Mouse (Mus musculus) lung, postnatal 0 days (tissue): ENCODE measurements around the gene Slc5a3. TPM values are rescaled to one million over a fixed set of nuclear protein-coding genes. Genes with fewer than 3 reads are reported as not detected.

Experiments used
- ATAC-seq: fragments of 200-750 bp; cut with Nextera tagmentation; 2 replicates; pipeline ENCODE4 v1.8.0; 2017; ENCODE audit warnings: moderate library complexity
- DNase-seq: peaks from one replicate; pipeline ENCODE4 v3.0.0-alpha.2; 2016; ENCODE audit warnings: low spot score
- H3K27ac ChIP-seq: fragments of 300-500 bp; sonication (generic); 2 replicates; pipeline ENCODE4 v1.5.1; 2014; ENCODE audit warnings: antibody characterized with exemption, mild to moderate bottlenecking, low read length, mixed read lengths
- H3K27me3 ChIP-seq: fragments of 300-500 bp; sonication (generic); replicated peaks from 2 replicates; pipeline ENCODE4 v1.6.1; 2014; ENCODE audit warnings: low read length, mixed read lengths; ENCODE audit not compliant: insufficient read depth
- H3K36me3 ChIP-seq: fragments of 300-500 bp; sonication (generic); 2 replicates; pipeline ENCODE4 v1.6.1; 2014; ENCODE audit warnings: low read length, mixed read lengths; ENCODE audit not compliant: insufficient read depth
- H3K4me1 ChIP-seq: fragments of 300-500 bp; sonication (generic); 2 replicates; pipeline ENCODE4 v1.6.1; 2014; ENCODE audit warnings: antibody characterized with exemption, low read depth, low read length, mixed read lengths; ENCODE audit not compliant: insufficient read depth
- H3K4me2 ChIP-seq: fragments of 300-500 bp; sonication (generic); replicated peaks from 2 replicates; pipeline ENCODE4 v1.6.1; 2014; ENCODE audit warnings: low read depth, mild to moderate bottlenecking, low read length, moderate library complexity, mixed read lengths
- H3K4me3 ChIP-seq: fragments of 300-500 bp; sonication (generic); 2 replicates; pipeline ENCODE4 v1.5.1; 2014; ENCODE audit warnings: low read depth, low read length
- H3K9ac ChIP-seq: fragments of 300-500 bp; sonication (generic); replicated peaks from 2 replicates; pipeline ENCODE4 v1.6.1; 2014; ENCODE audit warnings: low read depth, mild to moderate bottlenecking
- H3K9me3 ChIP-seq: fragments of 300-500 bp; sonication (generic); 2 replicates; pipeline ENCODE4 v1.6.1; 2016; ENCODE audit warnings: low read length, mixed read lengths
- CTCF ChIP-seq: IDR thresholded peaks from 2 replicates; pipeline ENCODE4 v1.5.1; 2016; ENCODE audit warnings: antibody characterized with exemption, mild to moderate bottlenecking
- EP300 ChIP-seq: IDR thresholded peaks from 2 replicates; pipeline ENCODE4 v1.6.1; 2016; ENCODE audit warnings: antibody characterized with exemption, mild to moderate bottlenecking, control low read depth
- WGBS: fragments of 180-500 bp; shearing (Covaris S2); extraction: QIAGEN DNeasy Blood & Tissue Kit; methylation state at CpG from one replicate; pipeline ENCODE4 v1.1.7; 2014; 5-methylcytosine and 5-hydroxymethylcytosine counted together
- polyA plus RNA-seq: library from polyadenylated mRNA; unstranded; fragments of >200 nt; fragmentation: Nextera tagmentation; extraction: Ambion mirVana; gene quantifications from 2 replicates; pipeline ENCODE4 v1.2.1, GENCODE M21; 2015

Slc5a3 gene
- polyA plus RNA-seq, 1 experiment from 2014 or later, result 2.5 TPM

DNA sequence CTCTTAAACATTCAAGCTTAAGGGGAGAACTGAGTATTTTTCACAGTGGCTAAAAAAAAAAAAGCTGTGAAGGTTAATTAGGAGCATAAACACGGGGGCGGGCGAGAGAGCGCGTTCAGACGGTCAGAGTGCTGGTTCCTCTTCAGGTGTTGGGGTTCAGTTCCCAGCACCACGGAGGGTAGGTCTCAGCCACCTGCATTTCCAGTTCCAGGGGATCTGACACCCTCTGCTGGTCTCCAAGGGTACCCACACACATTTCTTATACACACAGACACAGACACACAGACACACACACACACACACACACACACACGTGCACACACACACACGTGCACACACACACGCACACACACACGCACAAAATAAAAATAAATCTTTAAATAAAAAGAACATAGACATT is 18.2 kb upstream of the Slc5a3 start:
- WGBS, result 95% methylated on average over 11 of the region's 11 CpGs
- Histone ChIP-seq H3K27me3 (no peaks in the 10 kb centered on the region), H3K9me3 (no peaks in the 10 kb centered on the region), H3K4me3 (no peak overlapping the region), H3K9ac (no peak overlapping the region), H3K27ac (no peak overlapping the region), H3K4me1 (no peaks in the 10 kb centered on the region), H3K36me3 (no peaks in the 10 kb centered on the region), H3K4me2 (no peak overlapping the region)
- DNase-seq (no peak), ATAC-seq (no peak)
- TF ChIP-seq EP300 (no peak), CTCF (no peak)

DNA sequence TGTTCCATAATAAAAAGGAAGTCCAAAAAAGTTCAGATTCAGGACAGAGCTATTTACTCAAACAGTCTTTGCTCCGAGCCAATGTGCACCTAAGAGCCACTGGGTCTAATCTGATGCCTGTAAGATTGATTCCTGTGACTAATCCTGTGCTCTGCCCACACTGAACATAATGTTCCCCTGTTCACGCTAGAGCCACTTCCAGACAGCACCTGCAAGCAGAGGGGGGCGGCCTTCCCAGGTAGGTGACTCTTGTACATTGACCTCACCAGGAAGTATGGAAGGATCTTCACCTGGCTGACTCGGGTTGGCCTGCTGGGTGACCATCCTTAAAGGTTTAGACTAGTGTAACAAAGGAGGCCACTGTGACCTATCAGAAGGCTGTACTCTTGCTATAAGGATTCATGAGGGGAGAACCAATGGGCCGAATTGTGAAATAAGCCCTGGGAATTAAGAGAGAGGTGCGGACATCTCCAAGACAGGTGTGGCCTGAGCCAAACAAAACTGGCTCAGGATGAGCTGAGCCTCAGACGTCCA is 6.3 kb upstream of the Slc5a3 start:
- 66% methylated on average over 7 of the region's 7 CpGs for WGBS
- ATAC-seq, result no peak
- no peak for DNase-seq
- no peak overlapping the region for H3K9ac ChIP-seq
- no peak overlapping the region for H3K4me2 ChIP-seq
- H3K9me3 ChIP-seq, result peaks cover 3% of the 10 kb centered on the region; the same call in 1 of the 2 replicates
- H3K4me1 ChIP-seq, result no peaks in the 10 kb centered on the region
- H3K36me3 ChIP-seq, result no peaks in the 10 kb centered on the region
- peaks cover 13% of the 10 kb centered on the region for H3K27me3 ChIP-seq
- H3K4me3 ChIP-seq, result no peak overlapping the region
- H3K27ac ChIP-seq, result no peak overlapping the region
- no peak for TF ChIP-seq EP300
- no peak for TF ChIP-seq CTCF

DNA sequence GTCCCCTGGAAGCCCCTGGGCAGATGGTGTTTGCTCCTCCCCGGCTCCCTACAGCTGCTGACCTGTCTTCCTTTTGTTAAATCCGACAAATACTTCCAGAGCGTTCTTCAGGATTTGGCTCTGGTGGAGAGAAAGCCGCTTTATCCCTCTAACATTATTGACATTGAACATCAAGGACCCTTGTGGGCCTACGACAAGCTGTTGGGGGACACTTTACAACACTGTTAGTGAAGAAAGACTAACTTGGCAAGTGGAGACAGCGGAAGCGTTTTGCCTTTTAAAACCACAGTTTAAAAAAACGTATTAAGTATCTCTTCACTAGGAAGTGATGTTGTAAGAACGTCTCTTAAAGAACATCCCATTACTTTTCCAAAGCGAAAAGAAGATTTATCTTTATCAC is 5.6 kb upstream of the Slc5a3 start:
- 0 out of 2 replicates have a peak, but pooled peaks cover 3% of the 10 kb centered on the region for H3K4me1 ChIP-seq
- peaks cover 3% of the 10 kb centered on the region; the same call in 1 of the 2 replicates for H3K9me3 ChIP-seq
- H3K9ac ChIP-seq, result no peak overlapping the region
- peak; percentile 58; the same call in 1 of the 2 replicates for ATAC-seq
- DNase-seq, result peak; percentile 59
- no peak overlapping the region for H3K4me2 ChIP-seq
- H3K27ac ChIP-seq, result no peak overlapping the region
- TF ChIP-seq CTCF (no peak), EP300 (peak; percentile 16; the same call in 1 of the 2 replicates)
- peaks cover 13% of the 10 kb centered on the region for H3K27me3 ChIP-seq
- H3K4me3 ChIP-seq, result no peak overlapping the region
- 48% methylated on average over 10 of the region's 10 CpGs for WGBS
- no peaks in the 10 kb centered on the region for H3K36me3 ChIP-seq

DNA sequence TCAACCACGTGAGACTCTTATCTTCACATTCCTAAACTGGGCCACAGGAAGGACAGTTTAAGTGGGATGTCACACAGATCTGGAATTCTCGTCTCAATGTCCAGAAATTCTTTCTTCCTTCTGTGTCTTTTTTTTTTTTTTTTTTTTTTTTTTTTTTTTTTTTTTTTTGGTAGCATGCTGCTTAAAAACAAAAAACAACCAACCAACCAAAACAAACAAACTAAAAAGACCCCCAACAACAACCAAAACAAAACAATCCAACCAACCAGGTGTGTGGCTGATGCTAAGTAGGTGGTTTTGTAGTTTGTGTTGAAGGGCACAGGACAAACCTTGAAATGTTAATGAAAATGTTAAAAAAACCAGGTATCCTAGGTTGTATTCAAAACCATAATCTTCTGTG is 1.4 kb upstream of the Slc5a3 start:
- Histone ChIP-seq H3K4me2 (no peak overlapping the region), H3K27ac (no peak overlapping the region), H3K27me3 (no peaks in the 10 kb centered on the region), H3K4me3 (no peak overlapping the region), H3K9ac (no peak overlapping the region), H3K36me3 (no peaks in the 10 kb centered on the region), H3K9me3 (peaks cover 3% of the 10 kb centered on the region; the same call in 1 of the 2 replicates), H3K4me1 (0 out of 2 replicates have a peak, but pooled peaks cover 3% of the 10 kb centered on the region)
- ATAC-seq, result no peak
- 22% methylated on average over 2 of the region's 2 CpGs for WGBS
- TF ChIP-seq EP300 (no peak), CTCF (no peak)
- DNase-seq, result no peak

DNA sequence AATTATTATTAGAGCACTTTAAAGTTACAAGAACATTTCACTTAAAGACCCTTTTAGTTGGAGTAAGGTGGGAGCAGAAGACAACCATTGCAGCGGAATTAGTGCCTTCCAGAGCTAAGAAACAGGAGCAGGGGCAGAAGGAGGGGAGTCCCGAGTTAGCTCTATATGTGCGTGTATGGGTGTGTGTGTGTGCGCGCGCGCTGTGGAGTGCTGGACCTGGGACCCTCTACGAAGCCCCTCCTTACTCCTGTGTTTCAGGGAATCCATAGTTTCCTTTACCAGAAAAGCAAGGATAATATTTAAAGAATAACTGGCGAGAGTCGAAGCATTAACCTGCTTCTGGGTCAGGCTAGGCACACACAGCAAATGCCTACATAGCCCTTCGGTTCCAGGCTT is 668 bp upstream of the Slc5a3 start:
- 4% methylated on average over 11 of the region's 11 CpGs for WGBS
- peak overlapping the region; percentile 86 for H3K4me3 ChIP-seq
- H3K9me3 ChIP-seq, result peaks cover 3% of the 10 kb centered on the region; the same call in 1 of the 2 replicates
- 0 out of 2 replicates have a peak, but pooled peaks cover 3% of the 10 kb centered on the region for H3K4me1 ChIP-seq
- no peaks in the 10 kb centered on the region for H3K36me3 ChIP-seq
- H3K4me2 ChIP-seq, result peak overlapping the region; percentile 99
- ATAC-seq (no peak), DNase-seq (peak; percentile 11)
- H3K27ac ChIP-seq, result no peak overlapping the region
- TF ChIP-seq CTCF (no peak), EP300 (no peak)
- H3K27me3 ChIP-seq, result no peaks in the 10 kb centered on the region
- peak overlapping the region; percentile 50; the same call in 1 of the 2 replicates for H3K9ac ChIP-seq

DNA sequence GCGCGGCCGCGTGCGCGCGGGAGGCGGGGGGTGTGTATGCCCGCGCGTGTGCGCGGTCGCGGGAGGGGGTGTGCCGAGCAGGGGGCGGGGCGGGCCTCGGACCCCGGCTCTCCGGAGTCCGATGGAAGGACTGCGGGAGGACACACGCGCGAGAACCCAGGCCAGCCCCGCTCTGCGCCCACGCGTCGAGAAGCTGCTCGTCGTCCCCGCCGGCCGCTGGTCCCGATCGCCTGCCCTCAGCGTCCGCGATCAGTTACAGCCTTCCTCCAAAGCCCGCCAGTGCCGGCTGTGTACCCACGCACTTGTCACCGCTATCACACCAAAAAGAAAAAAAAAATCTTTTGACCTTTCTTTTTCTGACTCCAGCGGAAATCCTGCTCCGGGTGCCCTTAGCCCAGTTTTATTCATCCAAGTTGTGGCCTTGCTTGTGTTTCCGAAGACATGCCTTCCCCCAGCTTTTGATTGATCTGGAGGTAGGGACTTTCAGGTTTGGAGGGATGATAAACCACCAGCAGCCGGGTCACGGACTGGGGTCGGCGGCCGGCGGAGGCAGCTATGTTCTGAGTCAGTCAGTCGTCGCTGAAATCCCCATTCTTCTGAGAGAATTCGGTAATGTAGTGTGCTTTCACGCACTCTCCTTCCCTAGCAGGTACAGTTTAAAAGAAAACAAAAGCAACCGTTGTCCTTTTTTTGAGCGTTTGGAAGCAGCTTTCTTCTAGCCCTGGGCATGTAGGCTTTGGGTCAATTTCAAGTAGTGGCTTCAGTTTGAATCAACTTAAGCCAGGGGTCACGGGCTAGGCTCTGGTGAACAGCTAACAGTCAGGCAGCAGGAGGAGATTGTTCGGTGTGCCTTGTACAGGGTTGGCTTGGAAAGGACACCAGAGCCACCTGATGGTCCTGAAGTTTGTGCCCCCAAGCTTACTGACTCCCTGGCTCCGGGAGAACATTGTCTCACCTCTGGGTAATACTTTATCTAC is 810 bp downstream of the Slc5a3 start:
- Histone ChIP-seq H3K27ac (no peak overlapping the region), H3K4me3 (peak overlapping the region; percentile 86), H3K9ac (peak overlapping the region; percentile 54), H3K36me3 (no peaks in the 10 kb centered on the region), H3K4me1 (0 out of 2 replicates have a peak, but pooled peaks cover 3% of the 10 kb centered on the region), H3K9me3 (no peaks in the 10 kb centered on the region; the same call in 1 of the 2 replicates), H3K4me2 (peak overlapping the region; percentile 99), H3K27me3 (no peaks in the 10 kb centered on the region)
- DNase-seq, result peak; percentile 9
- 6% methylated on average over 36 of the region's 63 CpGs for WGBS
- ATAC-seq, result peak; percentile 14
- no peak for TF ChIP-seq EP300
- TF ChIP-seq CTCF, result no peak
